Mouse (Mus musculus): Measurements from ENCODE around the gene Adtrp. TPM values are rescaled to one million over a fixed set of nuclear protein-coding genes. Genes with fewer than 3 reads are reported as not detected.

The Adtrp gene
- total and polyA plus RNA-seq, 2 experiments = 193 to 323 TPM

- no peak overlapping the region for H3K27ac ChIP-seq (replicated peaks; ENCODE audit: insufficient read depth, low read depth, low read length)
Observed at GRCm38 (mm10) chr13:41750481-41750880, 97.0 kb downstream of the Adtrp start.

GRCm38 (mm10) chr13:41748866-41749265 is 98.6 kb downstream of the Adtrp start:
- Histone ChIP-seq H3K4me3 (ENCODE audit: insufficient read depth, low read depth, low read length) (no peak overlapping the region), H3K9ac (ENCODE audit: low read depth, low read length) (no peak overlapping the region), H3K27ac (replicated peaks; ENCODE audit: insufficient read depth, low read depth, low read length) (no peak overlapping the region), H3K79me2 (ENCODE audit: control insufficient read depth, insufficient read depth, low read length) (no peaks in the 10 kb centered on the region), H3K36me3 (ENCODE audit: control insufficient read depth, insufficient read depth, low read length) (no peaks in the 10 kb centered on the region), H3K4me1 (ENCODE audit: control insufficient read depth, insufficient read depth, low read length) (no peaks in the 10 kb centered on the region; the same call in 1 of the 2 replicates), H3K27me3 (ENCODE audit: control insufficient read depth, insufficient read depth, low read length) (no peaks in the 10 kb centered on the region; the same call in 1 of the 2 replicates)
- WGBS = 88% methylated on average over 9 of the region's 9 CpGs
- DNase-seq (ENCODE audit: extremely low read depth, low read depth, low spot score) = no peak
- TF ChIP-seq POLR2A (IDR thresholded peaks at IDR 0.05; ENCODE audit: extremely low read depth, insufficient read depth, low read length) (no peak), CTCF (IDR thresholded peaks at IDR 0.05; ENCODE audit: low read depth, low read length) (no peak)

More at GRCm38 (mm10) chr13:41750481-41750880, 97.0 kb downstream of the Adtrp start:
- Histone ChIP-seq H3K4me3 (ENCODE audit: insufficient read depth, low read depth, low read length) (no peak overlapping the region), H3K36me3 (ENCODE audit: control insufficient read depth, insufficient read depth, low read length) (no peaks in the 10 kb centered on the region), H3K9ac (ENCODE audit: low read depth, low read length) (no peak overlapping the region), H3K79me2 (ENCODE audit: control insufficient read depth, insufficient read depth, low read length) (no peaks in the 10 kb centered on the region), H3K27me3 (ENCODE audit: control insufficient read depth, insufficient read depth, low read length) (no peaks in the 10 kb centered on the region; the same call in 1 of the 2 replicates), H3K4me1 (ENCODE audit: control insufficient read depth, insufficient read depth, low read length) (no peaks in the 10 kb centered on the region; the same call in 1 of the 2 replicates)
- DNase-seq (ENCODE audit: extremely low read depth, low read depth, low spot score) = no peak
- 82% methylated on average over 5 of the region's 5 CpGs for WGBS
- TF ChIP-seq POLR2A (IDR thresholded peaks at IDR 0.05; ENCODE audit: extremely low read depth, insufficient read depth, low read length) (no peak), CTCF (IDR thresholded peaks at IDR 0.05; ENCODE audit: low read depth, low read length) (no peak)

- TF ChIP-seq CTCF (IDR thresholded peaks at IDR 0.05; ENCODE audit: low read depth, low read length) (no peak), POLR2A (IDR thresholded peaks at IDR 0.05; ENCODE audit: extremely low read depth, insufficient read depth, low read length) (no peak)
- Histone ChIP-seq H3K79me2 (ENCODE audit: control insufficient read depth, insufficient read depth, low read length) (no peaks in the 10 kb centered on the region), H3K4me1 (ENCODE audit: control insufficient read depth, insufficient read depth, low read length) (no peaks in the 10 kb centered on the region; the same call in 1 of the 2 replicates), H3K9ac (ENCODE audit: low read depth, low read length) (no peak overlapping the region), H3K4me3 (ENCODE audit: insufficient read depth, low read depth, low read length) (no peak overlapping the region), H3K27ac (replicated peaks; ENCODE audit: insufficient read depth, low read depth, low read length) (no peak overlapping the region), H3K27me3 (ENCODE audit: control insufficient read depth, insufficient read depth, low read length) (no peaks in the 10 kb centered on the region; the same call in 1 of the 2 replicates), H3K36me3 (ENCODE audit: control insufficient read depth, insufficient read depth, low read length) (no peaks in the 10 kb centered on the region)
- no peak for DNase-seq (ENCODE audit: extremely low read depth, low read depth, low spot score)
- 86% methylated on average over 4 of the region's 4 CpGs for WGBS
Observed at GRCm38 (mm10) chr13:41747691-41748090, 99.8 kb downstream of the Adtrp start.

DNA sequence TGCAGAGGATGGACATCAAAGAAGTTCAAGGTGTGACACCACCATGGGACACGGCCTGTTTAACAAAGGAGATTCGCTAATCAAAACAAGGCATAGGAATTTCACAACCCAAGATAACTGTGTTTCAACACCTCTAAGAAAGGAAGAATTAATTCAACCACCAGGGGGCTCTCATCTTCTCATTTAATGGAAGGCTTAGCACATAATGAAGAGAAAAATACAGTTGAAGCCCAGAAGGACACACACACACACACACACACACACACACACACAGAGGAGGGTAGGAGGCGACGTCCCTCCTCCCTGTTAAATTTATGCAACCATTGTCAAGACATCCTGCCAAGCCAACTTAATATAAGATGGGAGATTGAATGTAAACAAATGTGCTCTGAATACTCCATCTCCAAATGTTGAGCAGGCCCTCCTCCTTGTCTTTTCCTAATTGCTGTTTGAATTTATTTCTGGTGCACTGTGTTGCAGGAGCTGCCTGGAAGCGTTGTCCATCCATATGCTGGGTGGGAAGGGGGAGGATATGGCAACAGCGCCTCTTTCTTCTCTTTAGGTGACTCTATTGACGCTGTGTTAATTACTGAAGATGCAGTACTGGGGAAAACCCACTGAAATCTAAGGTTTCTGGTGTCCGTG is 100.4 kb downstream of the Adtrp start:
- Histone ChIP-seq H3K9ac (ENCODE audit: low read depth, low read length) (no peak overlapping the region), H3K27me3 (ENCODE audit: control insufficient read depth, insufficient read depth, low read length) (no peaks in the 10 kb centered on the region; the same call in 1 of the 2 replicates), H3K79me2 (ENCODE audit: control insufficient read depth, insufficient read depth, low read length) (no peaks in the 10 kb centered on the region), H3K36me3 (ENCODE audit: control insufficient read depth, insufficient read depth, low read length) (no peaks in the 10 kb centered on the region), H3K4me1 (ENCODE audit: control insufficient read depth, insufficient read depth, low read length) (no peaks in the 10 kb centered on the region; the same call in 1 of the 2 replicates), H3K4me3 (ENCODE audit: insufficient read depth, low read depth, low read length) (no peak overlapping the region), H3K27ac (replicated peaks; ENCODE audit: insufficient read depth, low read depth, low read length) (no peak overlapping the region)
- 47% methylated on average over 8 of the region's 8 CpGs for WGBS
- TF ChIP-seq CTCF (IDR thresholded peaks at IDR 0.05; ENCODE audit: low read depth, low read length) (0 out of 2 replicates have a peak, but pooled peaks have one; percentile 17), POLR2A (IDR thresholded peaks at IDR 0.05; ENCODE audit: extremely low read depth, insufficient read depth, low read length) (no peak)
- peak; percentile 62 for DNase-seq (ENCODE audit: extremely low read depth, low read depth, low spot score)

GRCm38 (mm10) chr13:41740456-41741085 is 106.9 kb downstream of the Adtrp start:
- no peaks in the 10 kb centered on the region for H3K79me2 ChIP-seq (ENCODE audit: control insufficient read depth, insufficient read depth, low read length)
- DNase-seq (ENCODE audit: extremely low read depth, low read depth, low spot score) = no peak

More at GRCm38 (mm10) chr13:41740456-41741085, 106.9 kb downstream of the Adtrp start:
- 81% methylated on average over 5 of the region's 5 CpGs for WGBS
- no peak for TF ChIP-seq CTCF (IDR thresholded peaks at IDR 0.05; ENCODE audit: low read depth, low read length)
- no peak for TF ChIP-seq POLR2A (IDR thresholded peaks at IDR 0.05; ENCODE audit: extremely low read depth, insufficient read depth, low read length)
- Histone ChIP-seq H3K4me1 (ENCODE audit: control insufficient read depth, insufficient read depth, low read length) (no peaks in the 10 kb centered on the region), H3K27me3 (ENCODE audit: control insufficient read depth, insufficient read depth, low read length) (no peaks in the 10 kb centered on the region), H3K4me3 (ENCODE audit: insufficient read depth, low read depth, low read length) (no peak overlapping the region), H3K36me3 (ENCODE audit: control insufficient read depth, insufficient read depth, low read length) (no peaks in the 10 kb centered on the region), H3K27ac (replicated peaks; ENCODE audit: insufficient read depth, low read depth, low read length) (no peak overlapping the region), H3K9ac (ENCODE audit: low read depth, low read length) (no peak overlapping the region)

Data from liver, adult 2 months (tissue).